Mouse (Mus musculus) cortical plate, adult 2 months (tissue): ENCODE results near the gene Adk.

Experiments
- CTCF ChIP-seq: fragments of 200-500 bp; IDR thresholded peaks from 2 replicates; pipeline ENCODE4 v1.5.1; 2011; ENCODE audit warnings: mild to moderate bottlenecking, control low read depth, low read length; ENCODE audit not compliant: insufficient read depth; ENCODE audit errors: extremely low read depth
- POLR2A ChIP-seq: fragments of 200-500 bp; IDR thresholded peaks from 2 replicates; pipeline ENCODE4 v1.6.1; 2011; ENCODE audit warnings: mild to moderate bottlenecking, low read length, control low read depth; ENCODE audit not compliant: insufficient read depth; ENCODE audit errors: extremely low read depth

- TF ChIP-seq POLR2A (no peak), CTCF (no peak)
These were observed 65.7 kb downstream of the Adk start for GRCm38 (mm10) chr14:21118095-21118494.
